Mouse (Mus musculus) myocyte (in vitro differentiated cells): ENCODE measurements around the gene Sp2. TPM values are rescaled to one million over a fixed set of nuclear protein-coding genes. Genes with fewer than 3 reads are reported as not detected.

Source experiments
- H3K27me3 ChIP-seq: one replicate; pipeline ENCODE4 v1.6.1; 2011; ENCODE audit not compliant: control insufficient read depth, insufficient read depth, insufficient read length
- H3K36me3 ChIP-seq: one replicate; pipeline ENCODE4 v1.6.1; 2011; ENCODE audit not compliant: control insufficient read depth, insufficient read depth
- H3K4me2 ChIP-seq: one replicate; pipeline ENCODE4 v1.6.1; 2011; ENCODE audit warnings: low read depth, control low read depth
- H3K4me3 ChIP-seq: one replicate; pipeline ENCODE4 v1.5.1; 2011; ENCODE audit warnings: mild to moderate bottlenecking, control low read depth, moderate library complexity
- H3K79me2 ChIP-seq: one replicate; pipeline ENCODE4 v1.6.1; 2011; ENCODE audit not compliant: control insufficient read depth, insufficient read depth
- H3ac ChIP-seq: one replicate; pipeline ENCODE4 v1.6.1; 2011; ENCODE audit not compliant: control insufficient read depth, insufficient read length
- CEBPB ChIP-seq: IDR thresholded peaks from 2 replicates; pipeline ENCODE4 v1.6.1; 2011; ENCODE audit warnings: mild to moderate bottlenecking, moderate library complexity; ENCODE audit not compliant: poor library complexity, insufficient read depth, severe bottlenecking
- E2F4 ChIP-seq: IDR thresholded peaks from one replicate; pipeline ENCODE4 v1.6.1; 2011; ENCODE audit warnings: mild to moderate bottlenecking, control low read depth, moderate library complexity; ENCODE audit not compliant: insufficient read depth
- MAX ChIP-seq: IDR thresholded peaks from one replicate; pipeline ENCODE4 v1.6.1; 2011; ENCODE audit warnings: low read depth, mild to moderate bottlenecking, control low read depth
- MYOD1 ChIP-seq, 3 experiments: IDR thresholded peaks; one replicate each; pipeline ENCODE4 v1.6.1; 2011; ENCODE audit warnings: control low read depth in 2 of 3, low read depth in 2 of 3, mild to moderate bottlenecking in 2 of 3, moderate library complexity in 1 of 3; ENCODE audit not compliant: insufficient read length in 2 of 3, control insufficient read depth in 1 of 3
- MYOG ChIP-seq, 3 experiments: IDR thresholded peaks; one replicate each; pipeline ENCODE4 v1.6.1; 2011; ENCODE audit warnings: control low read depth in 2 of 3, low read depth in 2 of 3, mild to moderate bottlenecking in 2 of 3; ENCODE audit not compliant: insufficient read length in 2 of 3, control insufficient read depth in 1 of 3, insufficient read depth in 1 of 3
- POLR2A ChIP-seq: IDR thresholded peaks from one replicate; pipeline ENCODE4 v1.6.1; 2011; ENCODE audit warnings: low read depth, mild to moderate bottlenecking, control low read depth, moderate library complexity; ENCODE audit not compliant: insufficient read length
- POLR2AphosphoS2 ChIP-seq: IDR thresholded peaks from one replicate; pipeline ENCODE4 v1.6.1; 2011; ENCODE audit warnings: low read depth, control low read depth; ENCODE audit not compliant: insufficient read length
- REST ChIP-seq: IDR thresholded peaks from one replicate; pipeline ENCODE4 v1.6.1; 2011; ENCODE audit warnings: mild to moderate bottlenecking, control low read depth, moderate library complexity; ENCODE audit not compliant: insufficient read depth, insufficient read length
- SRF ChIP-seq: IDR thresholded peaks from one replicate; pipeline ENCODE4 v1.6.1; 2011; ENCODE audit warnings: low read depth; ENCODE audit not compliant: control insufficient read depth, insufficient read length
- TCF12 ChIP-seq: IDR thresholded peaks from one replicate; pipeline ENCODE4 v1.6.1; 2011; ENCODE audit warnings: mild to moderate bottlenecking, control low read depth; ENCODE audit not compliant: poor library complexity, insufficient read depth, severe bottlenecking
- TCF3 ChIP-seq: IDR thresholded peaks from one replicate; pipeline ENCODE4 v1.6.1; 2011; ENCODE audit warnings: low read depth, control low read depth; ENCODE audit not compliant: insufficient read length
- USF1 ChIP-seq: IDR thresholded peaks from one replicate; pipeline ENCODE4 v1.6.1; 2011; ENCODE audit warnings: low read depth, mild to moderate bottlenecking, control low read depth, moderate library complexity
- polyA plus RNA-seq: library from polyadenylated mRNA; unstranded; fragments of >200 nt; fragmentation: generic; extraction: Trizol; gene quantifications from one replicate; pipeline ENCODE4 v1.2.1, GENCODE M21; 2012; ENCODE audit warnings: missing spikeins

The Sp2 gene
- polyA plus RNA-seq, 1 experiment, result 11.5 TPM

DNA sequence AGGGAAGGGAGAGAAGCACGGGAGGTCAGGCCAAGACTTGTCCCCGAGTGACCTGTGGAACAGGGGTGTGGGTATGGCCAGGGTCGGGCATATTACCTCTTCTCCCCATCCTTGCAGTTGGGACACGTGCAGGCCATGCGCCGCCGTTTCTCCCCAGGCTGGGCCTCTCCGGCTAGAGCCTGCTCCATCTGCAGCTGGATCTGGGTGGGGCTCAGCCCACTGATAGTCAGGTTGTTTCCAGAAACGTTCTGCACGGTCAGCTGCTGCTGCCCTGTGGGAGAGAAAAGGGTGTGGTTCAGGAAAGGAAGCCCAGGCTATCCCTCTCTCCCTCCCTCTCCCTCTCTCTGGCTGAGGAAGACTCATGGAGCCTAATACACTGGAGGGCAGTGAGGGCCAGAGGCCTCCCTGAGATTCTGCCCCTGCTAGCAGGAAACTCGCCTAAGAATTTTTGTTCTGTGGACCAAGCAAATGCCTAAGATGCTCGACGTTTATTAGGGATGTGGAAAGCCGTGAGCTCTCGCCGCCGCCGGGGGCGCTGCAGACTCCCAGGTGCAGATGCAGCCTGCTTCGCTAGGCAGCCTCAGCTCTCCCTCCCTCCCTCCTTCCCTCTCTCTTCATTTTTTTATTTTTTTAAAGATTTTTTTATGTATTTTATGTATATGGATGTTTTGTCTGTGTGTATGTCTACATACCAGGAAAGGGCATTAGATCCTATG lies 26.6 kb downstream of the Sp2 start:
- peaks cover 26% of the 10 kb centered on the region for H3K36me3 ChIP-seq
- no peak overlapping the region for H3K4me2 ChIP-seq
- TF ChIP-seq REST (no peak), TCF12 (no peak), POLR2A (no peak), MYOD1 (IDR thresholded peaks at IDR 0.05; ENCODE audit: control insufficient read depth in 1 of 3, insufficient read length in 2 of 3, low read depth in 2 of 3) (no peak), CEBPB (no peak), MYOG (IDR thresholded peaks at IDR 0.05; ENCODE audit: control insufficient read depth in 1 of 3, insufficient read depth in 1 of 3, insufficient read length in 2 of 3, low read depth in 2 of 3) (no peak)
- no peaks in the 10 kb centered on the region for H3K79me2 ChIP-seq
- no peak overlapping the region for H3K4me3 ChIP-seq
- H3ac ChIP-seq, result no peak overlapping the region
- H3K27me3 ChIP-seq, result no peaks in the 10 kb centered on the region

DNA sequence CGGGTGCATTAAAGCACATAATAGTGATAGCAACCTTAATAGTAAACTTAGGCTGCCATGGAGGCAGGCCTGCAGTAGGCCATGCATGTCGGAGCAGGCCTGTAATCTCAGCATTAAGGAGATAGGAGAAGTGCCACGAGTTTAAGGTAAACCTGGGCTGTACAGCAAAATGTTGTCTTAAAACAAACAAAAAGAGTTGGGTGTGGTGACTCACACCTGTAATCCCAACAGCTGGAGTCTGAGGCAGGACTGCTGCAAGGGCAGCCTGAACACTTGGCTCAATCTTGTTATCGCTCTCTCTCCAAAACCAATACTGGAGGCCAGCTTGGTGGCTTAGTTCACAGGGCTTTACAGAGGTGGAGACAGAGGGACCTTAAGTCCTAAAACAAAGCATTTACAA lies 27.7 kb downstream of the Sp2 start:
- no peak overlapping the region for H3K4me2 ChIP-seq
- TF ChIP-seq MYOD1 (IDR thresholded peaks at IDR 0.05; ENCODE audit: control insufficient read depth in 1 of 3, insufficient read length in 2 of 3, low read depth in 2 of 3) (no peak), MAX (no peak), REST (no peak), MYOG (IDR thresholded peaks at IDR 0.05; ENCODE audit: control insufficient read depth in 1 of 3, insufficient read depth in 1 of 3, insufficient read length in 2 of 3, low read depth in 2 of 3) (no peak), USF1 (no peak), POLR2A (no peak), E2F4 (no peak), TCF3 (no peak)
- H3K79me2 ChIP-seq, result no peaks in the 10 kb centered on the region
- H3ac ChIP-seq, result no peak overlapping the region
- H3K36me3 ChIP-seq, result peaks cover 26% of the 10 kb centered on the region
- H3K27me3 ChIP-seq, result no peaks in the 10 kb centered on the region
- H3K4me3 ChIP-seq, result no peak overlapping the region

DNA sequence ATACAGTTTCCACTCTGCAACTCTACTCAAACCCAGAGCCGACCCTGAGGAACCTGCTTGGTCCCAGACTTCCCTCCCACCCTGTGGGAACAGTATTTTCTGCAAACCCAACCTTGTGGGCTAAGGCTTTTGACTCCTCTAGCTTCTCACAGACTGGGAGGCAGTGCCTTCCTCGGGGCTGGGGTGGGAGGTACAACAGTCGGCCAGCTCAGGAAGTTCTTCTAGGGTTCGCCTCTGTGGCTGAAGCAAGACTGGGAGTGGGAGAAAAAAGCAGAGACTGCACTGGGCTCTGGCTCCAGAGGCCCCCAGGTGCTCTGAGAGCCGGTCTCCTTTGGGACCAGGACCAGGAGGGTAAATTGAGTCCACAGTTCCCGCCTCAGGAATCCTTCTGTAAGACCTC lies 29.9 kb downstream of the Sp2 start:
- Histone ChIP-seq H3K4me3 (no peak overlapping the region), H3K4me2 (no peak overlapping the region), H3K36me3 (peaks cover 20% of the 10 kb centered on the region), H3K79me2 (no peaks in the 10 kb centered on the region), H3ac (no peak overlapping the region), H3K27me3 (no peaks in the 10 kb centered on the region)
- TF ChIP-seq CEBPB (no peak), SRF (no peak), E2F4 (no peak), MYOD1 (IDR thresholded peaks at IDR 0.05; ENCODE audit: control insufficient read depth in 1 of 3, insufficient read length in 2 of 3, low read depth in 2 of 3) (no peak), MYOG (IDR thresholded peaks at IDR 0.05; ENCODE audit: control insufficient read depth in 1 of 3, insufficient read depth in 1 of 3, insufficient read length in 2 of 3, low read depth in 2 of 3) (no peak), TCF3 (no peak), TCF12 (no peak), REST (no peak), POLR2A (no peak), USF1 (no peak), MAX (no peak), POLR2AphosphoS2 (no peak)

DNA sequence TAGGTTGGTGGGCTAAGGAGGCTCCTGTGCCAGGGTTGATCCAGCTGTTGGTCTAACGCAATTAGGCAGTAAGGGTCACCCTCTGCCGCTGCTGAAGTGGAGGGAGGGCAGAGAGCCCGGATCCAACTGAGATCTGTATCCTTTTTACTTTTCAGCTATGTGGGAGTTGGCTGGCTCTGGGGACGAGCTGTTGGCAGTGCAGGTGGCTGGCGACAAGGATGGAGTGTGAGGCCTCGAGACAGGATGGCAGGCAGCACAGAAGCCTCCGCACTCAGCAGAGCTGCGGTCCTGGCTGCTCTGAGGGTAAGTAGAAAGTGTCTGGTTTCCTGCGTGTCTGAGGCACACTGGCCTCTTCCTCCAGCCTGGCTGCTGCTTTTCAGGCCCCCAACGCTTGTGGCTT lies 30.3 kb downstream of the Sp2 start:
- Histone ChIP-seq H3K79me2 (no peaks in the 10 kb centered on the region), H3K4me2 (no peak overlapping the region), H3K4me3 (no peak overlapping the region), H3K36me3 (peaks cover 20% of the 10 kb centered on the region), H3ac (no peak overlapping the region), H3K27me3 (no peaks in the 10 kb centered on the region)
- TF ChIP-seq POLR2A, result no peak
- TF ChIP-seq TCF3, result no peak
- no peak for TF ChIP-seq USF1
- no peak for TF ChIP-seq REST
- TF ChIP-seq TCF12, result no peak

DNA sequence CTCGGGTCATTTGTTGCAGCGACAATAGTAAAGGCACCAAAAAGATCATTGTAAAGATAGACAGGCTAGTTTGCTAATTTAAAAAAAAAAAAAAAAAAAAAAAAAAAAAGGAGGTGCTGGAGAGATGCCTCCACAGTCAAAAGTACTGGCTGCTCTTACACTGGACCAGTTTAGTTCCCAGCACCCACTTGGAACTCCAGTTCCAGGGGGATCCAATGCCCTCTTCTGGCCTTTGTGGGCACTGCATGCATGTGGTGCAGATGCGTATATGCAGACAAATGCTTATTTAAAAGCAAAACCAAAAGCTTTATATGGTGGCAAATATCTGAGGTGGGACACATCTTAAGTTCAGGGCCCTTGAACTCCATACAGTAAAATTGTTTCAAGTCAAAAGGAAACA lies 32.0 kb downstream of the Sp2 start:
- Histone ChIP-seq H3K79me2 (no peaks in the 10 kb centered on the region), H3K4me2 (no peak overlapping the region), H3K4me3 (no peak overlapping the region), H3ac (no peak overlapping the region), H3K27me3 (no peaks in the 10 kb centered on the region), H3K36me3 (peaks cover 16% of the 10 kb centered on the region)
- no peak for TF ChIP-seq POLR2AphosphoS2
